In the genomic region with DNA sequence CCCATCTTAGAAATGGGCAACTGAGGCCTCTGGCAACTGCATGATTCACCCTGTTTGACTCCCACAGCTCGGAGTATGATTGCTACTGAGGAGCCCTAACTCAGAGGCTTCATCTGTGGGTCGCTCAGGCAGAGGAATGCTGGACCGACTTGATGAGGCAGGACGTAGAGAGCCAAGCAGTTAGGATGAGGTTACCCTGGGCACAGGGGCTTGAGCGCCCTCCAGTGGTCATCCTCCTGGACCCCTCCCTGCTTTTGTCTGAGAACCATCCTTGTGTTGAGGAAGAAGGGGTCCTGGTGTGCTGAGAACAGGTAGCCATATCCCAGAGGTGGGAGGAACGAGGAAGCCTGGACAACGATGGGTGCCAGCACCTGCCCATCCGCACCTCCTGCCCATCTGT, we compare ENCODE assay signal across 7 mouse cellular contexts.
DNase-seq lines count a peak whose midpoint lies in the region; ATAC-seq and TF ChIP-seq lines count a peak whose summit lies in the region.

No protein-coding gene starts in this region.

- TF ChIP-seq EP300 in stomach, postnatal 0 days (optimal IDR thresholded peaks at IDR 0.05) = no peak

- no peaks in the 10 kb centered on the region for H3K36me3 ChIP-seq in stomach, postnatal 0 days (ENCODE audit: control insufficient read depth, insufficient read depth, low read length)

- DNase-seq in lung, adult 2 months = no peak
- DNase-seq in lung, postnatal 25 days (ENCODE audit: low spot score) = no peak
- peak; percentile 58 for DNase-seq in adrenal gland, postnatal 14 days
- DNase-seq in cerebellum, postnatal 14 days = peak; percentile 91 to 93
- peak; percentile 58 for DNase-seq in kidney, postnatal 10 days
- peak; percentile 36 for DNase-seq in stomach, postnatal 0 days (ENCODE audit: low spot score)
- no peak for DNase-seq in left cerebral cortex, postnatal 14 days (ENCODE audit: low spot score in 2 of 2)

- WGBS in lung, adult 2 months = 16% methylated on average over 8 of the region's 8 CpGs
- WGBS in stomach, postnatal 0 days = 15% methylated on average over 8 of the region's 8 CpGs

- intact Hi-C loops in left cerebral cortex, postnatal 14 days (cut with DNase I) = no loop called here

- H3K4me1 ChIP-seq in lung, adult 2 months (ENCODE audit: control insufficient read depth, insufficient read depth, low read length) = no peaks in the 10 kb centered on the region
- no peaks in the 10 kb centered on the region for H3K4me1 ChIP-seq in stomach, postnatal 0 days (replicated peaks; ENCODE audit: control insufficient read depth, insufficient read depth)

- peak; percentile 22; the same call in 1 of the 2 replicates for TF ChIP-seq CTCF in lung, adult 2 months (IDR thresholded peaks at IDR 0.05; ENCODE audit: insufficient read depth, low read length)
- TF ChIP-seq CTCF in stomach, postnatal 0 days (IDR thresholded peaks at IDR 0.05; ENCODE audit: low read depth) = peak; percentile 69

- no peaks in the 10 kb centered on the region for H3K9me3 ChIP-seq in stomach, postnatal 0 days (ENCODE audit: control insufficient read depth, low read length)

- no peak overlapping the region for H3K4me3 ChIP-seq in lung, adult 2 months (replicated peaks; ENCODE audit: extremely low read depth, low read depth, low read length)
- no peak overlapping the region for H3K4me3 ChIP-seq in stomach, postnatal 0 days (ENCODE audit: low read depth, low read length)

- no peak overlapping the region for H3K4me2 ChIP-seq in stomach, postnatal 0 days (replicated peaks; ENCODE audit: low read depth)

- no peak overlapping the region for H3K9ac ChIP-seq in stomach, postnatal 0 days (ENCODE audit: low read length)

- no peak for ATAC-seq in stomach, postnatal 0 days (ENCODE audit: low FRiP score, low TSS enrichment)

- no peak for TF ChIP-seq POLR2A in lung, adult 2 months (IDR thresholded peaks at IDR 0.05; ENCODE audit: borderline replicate concordance, extremely low read depth, low read depth, low read length)

- H3K27ac ChIP-seq in stomach, postnatal 0 days (replicated peaks) = no peak overlapping the region

- H3K27me3 ChIP-seq in stomach, postnatal 0 days (ENCODE audit: control insufficient read depth, insufficient read depth, low read length) = peaks cover 6% of the 10 kb centered on the region; the same call in 1 of the 2 replicates

Comparison
In these comparisons a context has a peak if more than half of its experiments do, and no peak if none do; other contexts are left out.
1. DNase-seq: peak in adrenal gland, postnatal 14 days (single experiment), cerebellum, postnatal 14 days (2 of 2), kidney, postnatal 10 days (single experiment) and stomach, postnatal 0 days (single experiment); none in lung, adult 2 months (single experiment), lung, postnatal 25 days (single experiment) and left cerebral cortex, postnatal 14 days (0 of 2).